ENCODE assay signal across 8 mouse cellular contexts in genomic region chr4:101069154-101069971, GRCm38 (mm10). TPM values are rescaled to one million over a fixed set of nuclear protein-coding genes. Genes with fewer than 3 reads are reported as not detected.
DNase-seq lines count a peak whose midpoint lies in the region; ATAC-seq and TF ChIP-seq lines count a peak whose summit lies in the region.

No protein-coding gene starts in this region.

- H3K9ac ChIP-seq in forebrain, embryonic 12.5 days = peak overlapping the region; percentile 77

- H3K27me3 ChIP-seq in E14TG2a.4 (ENCODE audit: insufficient read depth, low read length) = peaks cover 38% of the 10 kb centered on the region
- 0 out of 2 replicates have a peak, but pooled peaks cover 12% of the 10 kb centered on the region for H3K27me3 ChIP-seq in forebrain, embryonic 12.5 days

- peak overlapping the region; percentile 91 for H3K4me3 ChIP-seq in E14TG2a.4 (replicated peaks; ENCODE audit: low read length)
- H3K4me3 ChIP-seq in forebrain, embryonic 12.5 days (replicated peaks) = peak overlapping the region; percentile 87
- H3K4me3 ChIP-seq in layer of hippocampus, adult 2 months = peak overlapping the region; percentile 72

- H3K36me3 ChIP-seq in E14TG2a.4 (ENCODE audit: insufficient read depth, low read length) = no peaks in the 10 kb centered on the region
- no peaks in the 10 kb centered on the region for H3K36me3 ChIP-seq in forebrain, embryonic 12.5 days (replicated peaks)

- under 1% methylated on average over 55 of the region's 55 CpGs for WGBS in forebrain, embryonic 12.5 days

- peak; percentile 53 for DNase-seq in brain, adult 2 months (ENCODE audit: low read depth, low spot score)
- peak; percentile 13 to 31 for DNase-seq in heart, postnatal 36 days
- DNase-seq in layer of hippocampus, adult 2 months (ENCODE audit: low spot score in 2 of 2) = peak in 1 of 2 experiments; percentile 32
- DNase-seq in lung, postnatal 14 days = peak; percentile 34
- peak; percentile 60 for DNase-seq in retina, postnatal 7 days (ENCODE audit: low read depth, low spot score)
- peak; percentile 20 to 62 for DNase-seq in urinary bladder, postnatal 4 days (ENCODE audit: low spot score in 2 of 2)

- H3K4me2 ChIP-seq in forebrain, embryonic 12.5 days = peak overlapping the region; percentile 94

- no peak overlapping the region for H3K27ac ChIP-seq in forebrain, embryonic 12.5 days
- H3K27ac ChIP-seq in layer of hippocampus, adult 2 months = peak overlapping the region; percentile 90

- no peaks in the 10 kb centered on the region for H3K9me3 ChIP-seq in E14TG2a.4 (ENCODE audit: low read length)
- H3K9me3 ChIP-seq in forebrain, embryonic 12.5 days = no peaks in the 10 kb centered on the region

- intact Hi-C loops in heart, postnatal 36 days (cut with DNase I) = no loop called here

- peaks cover 8% of the 10 kb centered on the region for H3K4me1 ChIP-seq in E14TG2a.4 (replicated peaks; ENCODE audit: low read depth, low read length)
- peaks cover 8% of the 10 kb centered on the region; the same call in 1 of the 2 replicates for H3K4me1 ChIP-seq in forebrain, embryonic 12.5 days

- peak; percentile 69 for ATAC-seq in forebrain, embryonic 12.5 days (ENCODE audit: low FRiP score)

- no peak for TF ChIP-seq CTCF in E14TG2a.4 (conservative IDR thresholded peaks at IDR 0.05; ENCODE audit: low read length)
- no peak for TF ChIP-seq CTCF in layer of hippocampus, adult 2 months (conservative IDR thresholded peaks at IDR 0.05)

RNA-seq across cellular contexts. Expression of gene Raver2, which starts 0.6 kb away (rescaled TPM):
- polyA plus RNA-seq in forebrain, embryonic 12.5 days (2016; fragmentation: Nextera tagmentation; extraction: Ambion mirVana) = 11.2 and 11.7 TPM in 2 replicates
- 1 to 10 TPM; 2.2 to 2.4 TPM for total RNA-seq in heart, postnatal 36 days (2021)
- total RNA-seq in layer of hippocampus, adult 2 months (2021) = 10 to 100 TPM; 45.3 to 48.3 TPM

RNA-seq across cellular contexts. Expression of gene Gm10577, which starts 48.9 kb away (rescaled TPM):
- polyA plus RNA-seq in forebrain, embryonic 12.5 days (2016; fragmentation: Nextera tagmentation; extraction: Ambion mirVana) = not detected in 2 replicates
- not detected for total RNA-seq in heart, postnatal 36 days (2021)
- total RNA-seq in layer of hippocampus, adult 2 months (2021) = not detected

Comparison
In these comparisons a context has a peak if more than half of its experiments do, and no peak if none do; other contexts are left out.
1. RNA of gene Raver2, which starts 0.6 kb away (total RNA-seq): 45.3 to 48.3 TPM in layer of hippocampus, adult 2 months; 2.2 to 2.4 TPM in heart, postnatal 36 days; every median in the first group is over 10 times any median in the second.
2. Peak in every context shown above with its lines, with median percentiles within 50 percentile points of each other: H3K4me3 ChIP-seq.